Mouse (Mus musculus) hindbrain, embryonic 12.5 days (tissue): ENCODE measurements at regions not wholly inside any gene's neighbourhood (a gene's known extent, or its start where the extent isn't known, plus 50 kb on each side); places are given as distances from the start of the nearest gene placed in this dataset.

Source experiments
- ATAC-seq: fragments of 200-750 bp; cut with Nextera tagmentation; 2 replicates; pipeline ENCODE4 v1.8.0; 2017; ENCODE audit warnings: moderate TSS enrichment; ENCODE audit not compliant: low FRiP score
- H3K27ac ChIP-seq: fragments of 300-500 bp; sonication (generic); 2 replicates; pipeline ENCODE4 v1.5.1; 2016; ENCODE audit warnings: mild to moderate bottlenecking
- H3K27me3 ChIP-seq: fragments of 300-500 bp; sonication (generic); 2 replicates; pipeline ENCODE4 v1.6.1; 2016; ENCODE audit warnings: mild to moderate bottlenecking
- H3K36me3 ChIP-seq: fragments of 300-500 bp; sonication (generic); 2 replicates; pipeline ENCODE4 v1.6.1; 2016; ENCODE audit warnings: mild to moderate bottlenecking
- H3K4me1 ChIP-seq: fragments of 300-500 bp; sonication (generic); 2 replicates; pipeline ENCODE4 v1.6.1; 2016
- H3K4me2 ChIP-seq: fragments of 300-500 bp; sonication (generic); replicated peaks from 2 replicates; pipeline ENCODE4 v1.6.1; 2016; ENCODE audit warnings: mild to moderate bottlenecking
- H3K4me3 ChIP-seq: fragments of 300-500 bp; sonication (generic); 2 replicates; pipeline ENCODE4 v1.5.1; 2016; ENCODE audit warnings: mild to moderate bottlenecking
- H3K9ac ChIP-seq: fragments of 300-500 bp; sonication (generic); 2 replicates; pipeline ENCODE4 v1.6.1; 2016; ENCODE audit warnings: mild to moderate bottlenecking, moderate library complexity
- H3K9me3 ChIP-seq: fragments of 300-500 bp; sonication (generic); replicated peaks from 2 replicates; pipeline ENCODE4 v1.6.1; 2016; ENCODE audit warnings: mild to moderate bottlenecking
- WGBS: fragments of 180-500 bp; shearing (Covaris S2); methylation state at CpG from one replicate; pipeline ENCODE4 v1.1.7; 2016; 5-methylcytosine and 5-hydroxymethylcytosine counted together

DNA sequence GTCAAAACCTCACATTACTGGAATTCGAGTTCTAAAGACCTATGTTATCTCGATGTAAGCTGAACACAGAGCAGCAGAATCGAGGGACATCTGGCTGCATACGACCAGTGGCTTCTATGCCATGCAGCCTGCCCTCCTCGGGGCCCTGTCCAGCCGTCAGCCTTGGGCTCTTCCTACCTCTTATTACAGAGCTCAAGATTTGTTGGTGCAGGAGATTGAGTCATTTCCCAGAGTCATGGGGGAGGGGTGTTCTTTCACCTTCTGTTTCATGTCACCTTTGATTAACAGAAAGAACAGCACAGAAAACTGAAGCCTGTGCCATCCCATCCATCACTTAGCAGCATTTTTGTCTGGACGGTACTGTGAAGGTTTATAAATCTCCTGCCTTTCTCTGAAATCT, 52.1 kb downstream of the Sst start:
- H3K4me3 ChIP-seq: no peak overlapping the region
- no peaks in the 10 kb centered on the region for H3K36me3 ChIP-seq
- H3K27ac ChIP-seq: no peak overlapping the region
- H3K27me3 ChIP-seq: no peaks in the 10 kb centered on the region
- no peak overlapping the region for H3K4me2 ChIP-seq
- WGBS: 47% methylated on average over 7 of the region's 7 CpGs
- no peaks in the 10 kb centered on the region for H3K9me3 ChIP-seq
- no peak for ATAC-seq
- H3K4me1 ChIP-seq: 0 out of 2 replicates have a peak, but pooled peaks cover 8% of the 10 kb centered on the region
- H3K9ac ChIP-seq: no peak overlapping the region

- Histone ChIP-seq H3K4me2 (no peak overlapping the region), H3K36me3 (no peaks in the 10 kb centered on the region), H3K27me3 (no peaks in the 10 kb centered on the region), H3K9me3 (no peaks in the 10 kb centered on the region), H3K27ac (no peak overlapping the region), H3K4me3 (no peak overlapping the region), H3K9ac (no peak overlapping the region), H3K4me1 (0 out of 2 replicates have a peak, but pooled peaks cover 11% of the 10 kb centered on the region)
- 81% methylated on average over 2 of the region's 2 CpGs for WGBS
- no peak for ATAC-seq
Observed at GRCm38 (mm10) chr16:23838114-23838513, 52.6 kb downstream of the Sst start.

- no peaks in the 10 kb centered on the region for H3K27me3 ChIP-seq
- H3K27ac ChIP-seq: no peak overlapping the region
- H3K9ac ChIP-seq: no peak overlapping the region
- no peaks in the 10 kb centered on the region for H3K9me3 ChIP-seq
- 71% methylated on average over 4 of the region's 4 CpGs for WGBS
- no peak overlapping the region for H3K4me3 ChIP-seq
- ATAC-seq: no peak
- no peak overlapping the region for H3K4me2 ChIP-seq
- 0 out of 2 replicates have a peak, but pooled peaks cover 13% of the 10 kb centered on the region for H3K4me1 ChIP-seq
- H3K36me3 ChIP-seq: no peaks in the 10 kb centered on the region
Observed at GRCm38 (mm10) chr16:23834991-23835390, 55.8 kb downstream of the Sst start.

DNA sequence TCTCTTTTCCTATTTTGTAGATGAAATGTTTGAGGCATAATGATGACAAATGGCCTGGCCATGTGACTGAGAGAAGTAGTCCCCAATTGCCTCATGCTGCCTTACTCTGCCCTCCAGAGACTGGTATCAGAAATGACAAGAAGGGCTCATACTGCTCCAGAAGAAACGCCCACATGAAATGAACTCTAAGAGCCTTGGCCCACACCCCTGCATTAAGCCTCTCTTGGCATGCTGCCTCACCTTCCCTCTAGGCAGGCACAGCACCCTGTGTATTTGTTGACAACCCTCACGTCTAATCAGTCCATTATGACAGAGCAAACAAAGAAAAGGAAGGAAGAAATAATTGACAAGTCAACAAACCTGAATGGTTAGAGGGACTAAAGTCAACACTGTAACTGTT, 57.2 kb downstream of the Sst start:
- no peak overlapping the region for H3K4me2 ChIP-seq
- no peak for ATAC-seq
- H3K27me3 ChIP-seq: no peaks in the 10 kb centered on the region
- no peak overlapping the region for H3K27ac ChIP-seq
- WGBS: 67% methylated on average over 2 of the region's 2 CpGs
- 0 out of 2 replicates have a peak, but pooled peaks cover 9% of the 10 kb centered on the region for H3K4me1 ChIP-seq
- H3K9me3 ChIP-seq: no peaks in the 10 kb centered on the region
- H3K4me3 ChIP-seq: no peak overlapping the region
- H3K9ac ChIP-seq: no peak overlapping the region
- H3K36me3 ChIP-seq: no peaks in the 10 kb centered on the region

DNA sequence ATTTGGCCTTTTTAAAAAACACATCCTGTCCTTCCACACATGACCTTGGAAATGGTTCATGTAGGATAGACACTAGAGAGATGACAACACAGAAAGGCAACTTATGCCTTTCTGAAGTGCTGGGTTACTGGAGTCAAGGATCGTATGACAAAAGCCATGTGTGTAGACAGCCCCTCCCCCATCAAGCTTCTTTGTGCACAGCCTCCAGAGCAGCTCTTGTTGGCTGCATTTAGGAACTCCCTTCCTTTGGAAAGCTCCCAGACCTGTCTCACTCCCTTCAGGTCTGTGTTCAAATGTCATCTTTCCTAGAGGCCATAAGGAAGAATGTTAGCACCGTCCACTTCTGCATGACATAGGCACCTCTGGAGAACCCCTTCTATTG, 57.7 kb downstream of the Sst start:
- H3K9ac ChIP-seq: no peak overlapping the region
- no peak overlapping the region for H3K27ac ChIP-seq
- no peaks in the 10 kb centered on the region for H3K27me3 ChIP-seq
- H3K4me1 ChIP-seq: 0 out of 2 replicates have a peak, but pooled peaks cover 4% of the 10 kb centered on the region
- no peak for ATAC-seq
- 54% methylated on average over 2 of the region's 2 CpGs for WGBS
- H3K4me3 ChIP-seq: no peak overlapping the region
- H3K36me3 ChIP-seq: no peaks in the 10 kb centered on the region
- no peak overlapping the region for H3K4me2 ChIP-seq
- H3K9me3 ChIP-seq: no peaks in the 10 kb centered on the region

- 65% methylated on average over 9 of the region's 9 CpGs for WGBS
- Histone ChIP-seq H3K36me3 (no peaks in the 10 kb centered on the region), H3K4me3 (no peak overlapping the region), H3K27ac (no peak overlapping the region), H3K4me1 (0 out of 2 replicates have a peak, but pooled peaks cover 4% of the 10 kb centered on the region), H3K9me3 (no peaks in the 10 kb centered on the region), H3K4me2 (no peak overlapping the region), H3K27me3 (no peaks in the 10 kb centered on the region), H3K9ac (no peak overlapping the region)
- no peak; the same call in 1 of the 2 replicates for ATAC-seq
Observed at GRCm38 (mm10) chr16:23832393-23833041, 58.2 kb downstream of the Sst start.

DNA sequence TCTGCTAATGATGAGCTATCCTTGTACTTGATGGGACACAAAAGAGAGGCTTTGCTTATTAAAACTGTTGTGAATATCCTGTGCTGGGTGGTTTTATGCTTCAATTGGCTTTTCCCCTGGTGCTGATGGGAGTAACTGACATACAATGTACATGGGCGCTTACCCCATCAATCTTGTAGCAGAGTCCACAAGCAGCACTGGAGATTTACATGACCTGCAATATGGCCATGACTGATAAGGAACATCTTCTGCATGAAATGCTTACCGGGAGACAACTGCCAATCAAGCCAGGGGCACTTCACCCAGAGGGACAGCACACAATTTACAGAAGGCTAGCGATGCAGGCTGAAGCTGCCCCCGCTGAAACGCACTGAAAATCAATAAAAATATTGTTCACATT, 65.1 kb downstream of the Sst start:
- 73% methylated on average over 5 of the region's 5 CpGs for WGBS
- ATAC-seq: peak; percentile 67

DNA sequence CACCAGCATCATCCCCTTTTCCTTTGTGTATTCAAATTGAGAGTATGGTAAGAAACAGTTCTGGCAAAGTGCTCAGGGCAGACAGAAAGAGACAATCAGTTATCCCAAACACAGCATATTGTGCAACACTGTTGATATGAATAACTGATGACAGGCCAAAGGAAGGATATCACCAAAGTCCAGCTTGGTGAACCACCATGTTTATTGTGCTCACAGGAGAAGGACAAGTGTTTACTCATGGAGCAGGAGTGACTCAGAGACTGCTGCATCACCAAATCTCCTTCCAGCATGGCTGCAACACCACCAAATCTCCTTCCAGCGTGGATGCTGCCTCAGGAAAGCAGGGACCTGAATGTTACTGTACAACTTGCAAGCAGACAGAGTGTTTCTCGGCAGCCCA, 105.5 kb downstream of the Sst start:
- Histone ChIP-seq H3K4me1 (no peaks in the 10 kb centered on the region), H3K36me3 (no peaks in the 10 kb centered on the region), H3K9me3 (no peaks in the 10 kb centered on the region), H3K27me3 (no peaks in the 10 kb centered on the region), H3K9ac (no peak overlapping the region), H3K4me3 (no peak overlapping the region), H3K4me2 (no peak overlapping the region), H3K27ac (no peak overlapping the region)
- ATAC-seq: no peak
- WGBS: 87% methylated on average over 2 of the region's 2 CpGs

More for the DNA sequence above, 65.1 kb downstream of the Sst start:
- no peak overlapping the region for H3K4me3 ChIP-seq
- no peak overlapping the region for H3K9ac ChIP-seq
- H3K9me3 ChIP-seq: no peaks in the 10 kb centered on the region
- no peak overlapping the region for H3K27ac ChIP-seq
- no peak overlapping the region for H3K4me2 ChIP-seq
- H3K4me1 ChIP-seq: no peaks in the 10 kb centered on the region; the same call in 1 of the 2 replicates
- no peaks in the 10 kb centered on the region for H3K36me3 ChIP-seq
- H3K27me3 ChIP-seq: no peaks in the 10 kb centered on the region

DNA sequence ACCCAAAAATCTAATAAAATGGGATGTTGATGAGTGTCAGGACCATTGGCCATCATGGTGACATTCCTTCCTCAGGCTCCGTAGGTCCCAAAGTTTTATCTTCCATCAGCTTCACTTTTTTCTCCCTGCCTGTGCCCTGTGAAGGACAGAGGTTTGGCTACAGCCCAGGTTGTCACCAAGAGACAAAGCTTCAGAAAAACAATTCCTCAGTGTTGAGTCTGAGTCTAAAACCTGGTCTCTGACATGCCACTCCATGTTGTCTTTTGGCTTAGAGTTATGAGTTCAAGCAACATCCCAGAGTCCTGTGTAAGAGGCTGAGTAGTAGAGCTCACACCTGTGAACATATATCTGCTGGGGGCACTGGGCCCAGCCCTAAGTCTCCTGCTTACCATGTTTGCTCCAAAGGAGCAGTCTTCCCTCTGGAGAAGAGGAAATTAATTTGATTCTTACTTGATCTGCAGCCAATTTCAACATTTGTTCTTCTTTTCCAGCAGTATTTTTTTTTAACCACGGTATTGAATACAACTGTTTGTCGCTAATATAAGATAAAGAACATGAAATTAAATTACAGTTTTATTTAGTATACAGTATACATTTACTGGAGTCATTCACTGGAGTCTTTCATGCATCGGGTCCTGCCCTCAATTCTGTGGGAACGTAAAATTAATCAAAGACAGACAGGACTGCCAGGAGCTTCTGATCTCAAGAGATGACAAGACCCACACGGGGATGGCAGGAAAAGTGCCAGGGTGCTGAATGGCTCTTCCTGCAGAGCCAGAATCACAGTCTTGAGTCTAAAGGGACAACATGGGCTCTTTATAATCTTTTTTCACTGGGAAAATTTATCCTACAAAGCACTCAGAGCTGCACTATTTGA, 106.5 kb downstream of the Sst start:
- H3K9me3 ChIP-seq: no peaks in the 10 kb centered on the region
- no peak overlapping the region for H3K27ac ChIP-seq
- ATAC-seq: no peak
- H3K27me3 ChIP-seq: no peaks in the 10 kb centered on the region
- no peaks in the 10 kb centered on the region for H3K4me1 ChIP-seq
- H3K4me2 ChIP-seq: no peak overlapping the region
- no peak overlapping the region for H3K4me3 ChIP-seq
- 76% methylated on average over 6 of the region's 6 CpGs for WGBS
- H3K9ac ChIP-seq: no peak overlapping the region
- H3K36me3 ChIP-seq: no peaks in the 10 kb centered on the region

DNA sequence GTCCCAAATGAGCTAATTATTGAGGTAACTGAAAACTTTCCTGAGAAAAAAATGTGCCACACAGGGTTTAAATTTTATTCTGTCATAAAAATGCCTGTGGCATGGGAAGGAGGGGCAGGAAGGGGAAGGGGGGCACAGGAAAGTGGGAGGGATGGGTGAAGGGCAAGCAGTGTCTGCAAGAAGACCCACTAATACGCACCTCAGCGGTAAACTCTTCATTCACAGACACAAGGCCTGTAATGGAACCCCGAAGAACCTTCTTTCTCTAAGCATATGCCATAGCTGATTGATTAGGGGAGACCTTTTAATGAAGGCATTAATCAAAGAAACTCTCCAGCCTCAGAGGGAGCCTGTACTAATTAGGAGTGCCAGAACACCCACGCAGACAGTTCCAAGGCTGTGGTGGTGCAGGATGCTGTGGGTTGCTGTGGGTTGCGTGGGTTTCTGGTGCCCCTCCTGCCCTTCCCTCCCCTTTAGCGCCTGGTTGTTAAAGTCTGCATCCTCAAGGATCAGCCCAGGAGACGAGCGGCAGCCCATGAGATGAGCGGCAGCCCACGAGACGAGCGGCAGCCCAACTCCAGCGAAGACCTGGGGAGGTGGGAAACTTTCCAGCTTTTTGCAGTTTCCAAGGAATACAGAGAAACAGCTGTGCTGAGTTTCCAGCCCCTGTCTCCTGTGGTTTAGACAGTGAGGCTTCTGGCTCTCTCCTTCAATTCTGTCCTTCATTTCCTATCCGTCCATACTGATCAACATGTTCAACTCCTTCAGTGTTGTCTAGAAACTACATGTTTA, 110.1 kb downstream of the Sst start:
- no peaks in the 10 kb centered on the region for H3K27me3 ChIP-seq
- no peaks in the 10 kb centered on the region for H3K9me3 ChIP-seq
- H3K36me3 ChIP-seq: no peaks in the 10 kb centered on the region
- no peak overlapping the region for H3K4me2 ChIP-seq
- H3K9ac ChIP-seq: no peak overlapping the region
- 74% methylated on average over 14 of the region's 14 CpGs for WGBS
- H3K27ac ChIP-seq: no peak overlapping the region
- H3K4me3 ChIP-seq: no peak overlapping the region
- H3K4me1 ChIP-seq: no peaks in the 10 kb centered on the region
- no peak for ATAC-seq

- H3K4me3 ChIP-seq: no peak overlapping the region
- no peaks in the 10 kb centered on the region for H3K27me3 ChIP-seq
- H3K27ac ChIP-seq: no peak overlapping the region
- 82% methylated on average over 4 of the region's 4 CpGs for WGBS
- H3K9ac ChIP-seq: no peak overlapping the region
- no peak for ATAC-seq
- no peaks in the 10 kb centered on the region for H3K4me1 ChIP-seq
- no peaks in the 10 kb centered on the region for H3K9me3 ChIP-seq
- H3K4me2 ChIP-seq: no peak overlapping the region
- no peaks in the 10 kb centered on the region for H3K36me3 ChIP-seq
Observed at GRCm38 (mm10) chr16:23777894-23778293, 112.9 kb downstream of the Sst start.

DNA sequence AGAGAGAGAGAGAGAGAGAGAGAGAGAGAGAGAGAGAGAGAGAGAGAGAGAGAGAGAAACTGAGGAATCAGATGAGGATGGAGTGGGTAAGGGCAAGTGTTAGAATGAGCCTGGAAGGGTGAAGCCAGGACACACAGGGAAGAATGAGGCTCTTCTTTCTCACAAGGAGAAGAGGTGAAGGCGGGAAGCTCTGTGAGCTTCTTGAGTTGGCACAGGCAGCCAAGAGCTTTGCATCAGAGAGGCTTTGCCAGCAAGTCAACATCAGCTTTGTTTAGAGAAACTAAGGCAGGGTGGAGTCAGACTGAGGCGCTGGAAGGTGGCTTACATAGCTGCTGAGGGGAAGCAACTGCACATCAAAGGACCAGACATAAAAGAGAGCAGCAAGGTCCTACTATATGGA, 113.7 kb downstream of the Sst start:
- WGBS: 61% methylated on average over 2 of the region's 2 CpGs
- Histone ChIP-seq H3K9ac (no peak overlapping the region), H3K4me2 (no peak overlapping the region), H3K4me1 (no peaks in the 10 kb centered on the region), H3K27me3 (no peaks in the 10 kb centered on the region), H3K4me3 (no peak overlapping the region), H3K9me3 (no peaks in the 10 kb centered on the region), H3K36me3 (no peaks in the 10 kb centered on the region), H3K27ac (no peak overlapping the region)
- no peak for ATAC-seq
